Mouse (Mus musculus): ENCODE results near the gene Elane.

The Elane gene

GRCm38 (mm10) chr10:79858416-79859074 lies 27.5 kb upstream of the Elane start:
- no peak for DNase-seq (ENCODE audit: low spot score)

GRCm38 (mm10) chr10:79859116-79859515 lies 26.9 kb upstream of the Elane start:
- no peak for DNase-seq (ENCODE audit: low spot score)

GRCm38 (mm10) chr10:79860079-79860911 lies 25.8 kb upstream of the Elane start:
- DNase-seq (ENCODE audit: low spot score): no peak

- DNase-seq (ENCODE audit: low spot score): no peak
Observed at GRCm38 (mm10) chr10:79861230-79862048, 24.6 kb upstream of the Elane start.

GRCm38 (mm10) chr10:79862049-79862788 lies 23.8 kb upstream of the Elane start:
- DNase-seq (ENCODE audit: low spot score): no peak

DNA sequence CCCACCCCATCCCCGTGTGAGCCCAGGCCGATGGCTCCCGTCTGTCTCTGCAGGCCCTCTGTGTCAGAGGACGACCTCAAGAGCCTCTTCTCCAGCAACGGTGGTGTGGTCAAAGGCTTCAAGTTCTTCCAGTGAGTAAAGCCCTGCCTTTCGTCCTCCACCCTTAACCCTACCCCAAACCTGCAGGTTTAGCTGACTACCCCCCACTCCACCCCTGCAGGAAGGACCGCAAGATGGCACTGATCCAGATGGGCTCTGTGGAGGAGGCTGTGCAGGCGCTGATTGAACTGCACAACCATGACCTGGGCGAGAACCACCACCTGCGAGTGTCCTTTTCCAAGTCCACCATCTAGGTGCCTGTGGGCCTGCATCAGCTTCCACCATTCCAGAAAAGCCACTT lies 23.1 kb upstream of the Elane start:
- no peak for DNase-seq (ENCODE audit: low spot score)

DNA sequence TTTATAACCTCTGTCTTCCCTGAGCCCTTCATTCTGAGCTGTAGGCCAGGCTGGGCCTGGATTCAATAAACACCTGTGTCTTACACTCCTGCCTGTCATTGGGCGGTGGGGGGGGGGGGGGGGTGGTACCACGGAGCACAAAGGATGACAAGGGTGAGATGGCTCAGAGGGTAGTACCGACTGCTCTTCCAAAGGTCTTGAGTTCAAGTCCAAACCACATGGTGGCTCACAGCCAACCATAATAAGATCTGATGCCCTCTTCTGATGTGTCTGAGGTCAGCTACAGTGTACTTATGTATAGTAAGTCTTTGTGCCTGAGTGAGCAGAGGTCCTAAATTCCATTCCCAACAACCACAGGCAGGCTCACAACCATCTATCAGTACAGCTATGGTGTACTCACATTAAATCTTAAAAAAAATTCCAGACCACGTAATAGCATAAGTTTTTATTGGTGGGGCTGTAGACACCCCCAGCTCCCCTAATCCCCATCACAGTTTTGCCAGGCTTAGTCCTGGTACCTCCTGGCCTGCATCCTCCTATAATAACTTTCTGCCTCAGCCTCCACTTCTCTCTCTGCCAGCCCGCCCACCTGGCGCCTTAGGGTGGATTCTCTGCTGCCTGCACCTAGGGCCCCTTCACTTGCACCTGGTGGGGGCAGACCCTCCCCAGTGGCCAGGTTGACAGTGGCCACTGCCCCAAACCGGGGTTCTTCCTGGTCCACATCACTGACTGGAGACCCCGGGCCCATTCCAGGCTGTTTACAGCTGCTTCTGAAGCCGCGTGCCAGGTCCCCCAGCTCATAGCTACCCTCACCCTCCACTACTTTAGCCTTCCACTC lies 21.5 kb upstream of the Elane start:
- no peak for DNase-seq (ENCODE audit: low spot score)

GRCm38 (mm10) chr10:79865189-79865601 lies 20.9 kb upstream of the Elane start:
- no peak for DNase-seq (ENCODE audit: low spot score)

DNA sequence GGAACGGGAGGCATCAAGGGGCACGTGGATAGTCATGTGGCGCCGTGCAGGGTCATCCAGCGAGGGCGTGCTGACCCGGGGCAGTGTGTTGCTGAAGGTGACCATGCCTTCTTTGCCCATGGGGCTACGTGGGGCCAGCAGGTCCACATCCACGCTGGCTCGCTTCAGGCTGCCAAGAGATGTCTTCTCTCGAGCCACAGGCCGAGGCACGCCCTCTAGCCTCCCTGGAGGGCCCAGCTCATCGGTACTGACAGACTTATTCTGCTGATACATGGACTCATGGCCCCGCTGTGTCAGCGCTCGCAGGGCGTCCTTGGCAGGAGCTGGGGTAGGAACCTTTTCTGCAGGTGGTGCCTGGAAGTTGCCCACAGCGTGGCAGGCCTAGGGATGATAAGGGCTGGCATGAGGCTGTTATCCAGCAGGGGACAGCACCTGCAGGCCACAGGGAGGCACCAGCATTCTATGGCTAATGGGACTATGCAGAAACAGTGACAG lies 20.2 kb upstream of the Elane start:
- no peak for DNase-seq (ENCODE audit: low spot score)

GRCm38 (mm10) chr10:79866601-79867000 lies 19.4 kb upstream of the Elane start:
- no peak for DNase-seq (ENCODE audit: low spot score)

- DNase-seq (ENCODE audit: low spot score): no peak
Observed at GRCm38 (mm10) chr10:79871845-79872244, 14.2 kb upstream of the Elane start.

DNA sequence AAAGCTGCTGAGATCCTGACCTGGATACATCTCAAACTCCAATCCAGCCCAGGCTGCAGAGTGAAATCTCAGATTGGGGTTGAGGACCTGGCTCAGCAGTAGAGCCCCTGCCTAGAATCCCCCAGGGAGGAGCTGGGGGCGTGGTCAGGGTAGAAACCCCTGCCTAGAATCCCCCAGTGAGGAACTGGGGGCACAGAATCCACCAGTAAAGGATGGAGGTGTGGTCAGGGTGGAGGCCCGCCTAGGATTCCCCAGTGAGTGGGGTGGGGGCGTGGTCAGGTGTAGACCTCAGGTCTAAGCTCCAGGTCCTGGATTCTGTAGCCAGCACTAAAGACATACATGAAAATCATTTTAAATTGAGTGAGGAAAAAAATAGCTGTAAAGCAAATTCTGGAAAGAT lies 13.2 kb upstream of the Elane start:
- DNase-seq (ENCODE audit: low spot score): no peak

DNA sequence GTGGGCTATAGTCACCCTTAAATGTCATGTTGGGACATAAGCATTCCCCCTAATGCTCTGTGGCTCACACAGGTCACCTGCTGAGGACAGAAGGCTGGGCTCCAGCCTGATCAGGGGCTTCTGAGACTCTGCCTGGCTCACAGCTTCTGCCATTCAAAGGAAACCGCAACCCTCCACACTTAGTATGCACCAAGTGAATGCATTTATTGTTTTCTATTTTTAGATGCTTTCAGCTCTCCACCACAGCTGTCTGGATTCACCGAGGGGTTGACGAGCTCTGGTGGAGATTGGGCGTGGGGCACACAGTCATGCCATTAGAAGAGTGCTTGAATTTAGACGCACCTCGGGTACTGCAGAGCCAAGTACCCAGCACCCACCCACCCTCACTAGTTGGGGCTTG lies 12.7 kb upstream of the Elane start:
- no peak for DNase-seq (ENCODE audit: low spot score)

DNA sequence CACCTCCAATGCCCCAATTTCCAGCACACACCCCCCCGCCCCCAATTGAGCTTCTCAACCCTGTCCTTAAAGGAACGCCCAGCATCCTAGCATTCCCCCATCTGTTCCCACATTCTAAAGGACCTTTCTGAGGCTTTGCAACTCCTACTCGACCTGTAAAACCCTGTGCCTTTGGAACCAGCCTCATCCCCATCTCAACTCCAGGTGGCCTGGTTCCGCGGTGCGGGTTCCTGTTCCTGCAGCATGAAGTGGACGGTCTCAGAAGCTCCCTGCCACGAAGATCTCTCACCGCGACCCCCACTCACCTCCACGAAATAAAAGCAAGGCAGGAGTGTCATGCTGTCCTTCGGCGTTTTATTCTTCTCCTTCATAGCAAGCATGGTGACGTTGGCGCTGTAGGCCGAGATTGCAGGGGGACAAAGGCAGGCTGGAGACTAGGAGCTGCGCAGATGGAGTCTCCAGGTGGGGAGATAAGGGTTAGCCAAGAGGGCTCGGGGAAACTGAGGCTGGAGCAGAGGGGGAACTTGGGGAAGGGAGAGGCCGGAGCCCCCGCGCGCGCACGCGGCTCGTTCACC lies 12.2 kb upstream of the Elane start:
- DNase-seq (ENCODE audit: low spot score): no peak

GRCm38 (mm10) chr10:79874290-79874862 lies 11.7 kb upstream of the Elane start, which contains the start of the genes Prtn3 and Plppr3:
Gene Prtn3, plus strand, starts transcription at chr10:79874476.
Gene Plppr3, minus strand, starts transcription at chr10:79874634.
- DNase-seq (ENCODE audit: low spot score): no peak

- no peak for DNase-seq (ENCODE audit: low spot score)
Observed at GRCm38 (mm10) chr10:79877174-79877573, 8.9 kb upstream of the Elane start.

GRCm38 (mm10) chr10:79877757-79878156 lies 8.3 kb upstream of the Elane start:
- no peak for DNase-seq (ENCODE audit: low spot score)

DNA sequence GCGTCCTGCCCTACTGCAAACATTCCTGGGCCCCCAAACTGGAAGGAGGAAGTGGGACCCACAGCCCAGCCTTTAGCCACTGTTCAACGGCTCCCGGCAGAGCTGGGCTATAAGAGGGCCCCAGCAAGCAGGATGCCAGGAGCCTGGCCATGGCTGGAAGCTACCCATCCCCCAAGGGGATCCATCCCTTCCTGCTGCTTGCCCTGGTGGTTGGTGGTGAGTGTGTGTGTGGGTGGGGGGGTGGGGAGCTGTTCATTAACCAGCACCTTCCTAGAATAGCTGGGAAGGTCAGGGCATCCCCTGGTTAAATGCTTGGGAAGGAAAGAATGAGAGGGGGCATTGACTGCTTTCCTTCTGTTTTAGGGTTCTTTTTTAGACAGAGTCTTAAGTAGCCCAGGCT lies 6.5 kb upstream of the Elane start:
- DNase-seq (ENCODE audit: low spot score): peak; percentile 57

- no peak for DNase-seq (ENCODE audit: low spot score)
Observed at GRCm38 (mm10) chr10:79880721-79881120, 5.3 kb upstream of the Elane start.

GRCm38 (mm10) chr10:79881981-79882380 lies 4.1 kb upstream of the Elane start:
- no peak for DNase-seq (ENCODE audit: low spot score)

Data from yolk sac, embryonic 10.5 days (tissue).